Mouse (Mus musculus) heart, postnatal 14 days (tissue): ENCODE data around the gene Trf. TPM values are rescaled to one million over a fixed set of nuclear protein-coding genes. Genes with fewer than 3 reads are reported as not detected.

ENCODE experiments used
- DNase-seq, 2 experiments: peaks; one replicate each; pipeline ENCODE4 v3.0.0; 2021 to 2022
- intact Hi-C: fragments of 180-260 bp; cut with DNase I; formaldehyde crosslinking; loops from one replicate; pipeline ENCODE4 v1.15.1; 2025
- long read RNA-seq, 2 experiments: library from polyadenylated mRNA; stranded (forward); transcript quantifications; one replicate each; pipeline ENCODE4 v2.0.0; 2021
- total RNA-seq, 2 experiments: library from RNA; stranded (reverse); gene quantifications; 2 replicates each; pipeline ENCODE4 v1.2.3; 2021

Trf gene
- total RNA-seq, result 10 to 100 TPM; 44.6 to 49.3 TPM
- long read RNA-seq, experiment 1, transcript Trf-201 (17 exons, 2,571 nt), result major isoform, 117 of 121 reads
- long read RNA-seq, experiment 1, partial matches to known transcripts, result 2 of 121 reads
- long read RNA-seq, experiment 1, other reads (novel, unspliced or antisense), result 2 of 121 reads
- long read RNA-seq, experiment 2, transcript Trf-201 (17 exons, 2,571 nt), result major isoform, 114 of 121 reads
- long read RNA-seq, experiment 2, partial matches to known transcripts, result 2 of 121 reads
- long read RNA-seq, experiment 2, other reads (novel, unspliced or antisense), result 5 of 121 reads

DNA sequence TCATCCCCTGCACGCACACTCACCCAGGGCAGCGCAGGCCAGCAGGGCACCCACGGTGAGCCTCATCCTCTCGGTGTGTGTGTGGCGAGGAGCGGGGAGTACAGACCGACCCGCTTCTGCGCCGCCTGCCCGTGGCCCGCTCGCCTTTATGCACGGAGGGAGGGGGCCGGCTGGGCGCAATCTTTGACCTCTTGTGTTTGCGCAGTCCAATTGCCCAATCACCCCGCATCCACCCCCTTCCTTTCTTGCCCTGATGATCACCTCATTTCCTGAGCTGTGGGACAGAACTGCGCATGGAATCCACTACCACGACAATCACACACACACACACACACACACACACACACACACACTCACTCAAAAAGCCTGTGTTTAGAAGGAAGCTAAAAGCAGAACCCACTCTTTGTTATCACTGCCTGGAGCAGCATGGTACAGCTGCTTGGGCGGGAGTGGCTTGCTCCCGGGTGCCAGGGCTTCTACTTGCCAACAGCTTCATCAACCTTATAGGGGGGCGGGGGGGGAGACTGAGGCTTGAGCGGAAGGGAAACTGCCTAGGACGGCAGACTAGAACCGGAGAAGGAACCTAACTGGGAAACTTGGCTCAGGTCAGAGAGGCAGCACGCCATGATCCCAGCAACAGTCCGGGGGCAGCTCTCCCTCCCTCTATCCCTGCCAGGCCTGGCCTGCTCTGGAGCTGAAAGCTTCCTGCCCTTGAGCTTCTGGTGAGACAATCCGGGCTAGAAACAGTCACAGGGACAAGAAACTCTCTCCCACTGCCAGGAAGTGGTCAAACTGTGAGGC is at the start of gene Trf, which contains the start of gene Gm20425:
TSS of gene Trf (minus strand) at position 294 of the 801 bp plus-strand sequence.
TSS of gene Gm20425 (minus strand) at position 157 of the 801 bp plus-strand sequence.
- intact Hi-C loops, result no loop called here
- peak; percentile 49 to 53 for DNase-seq

DNA sequence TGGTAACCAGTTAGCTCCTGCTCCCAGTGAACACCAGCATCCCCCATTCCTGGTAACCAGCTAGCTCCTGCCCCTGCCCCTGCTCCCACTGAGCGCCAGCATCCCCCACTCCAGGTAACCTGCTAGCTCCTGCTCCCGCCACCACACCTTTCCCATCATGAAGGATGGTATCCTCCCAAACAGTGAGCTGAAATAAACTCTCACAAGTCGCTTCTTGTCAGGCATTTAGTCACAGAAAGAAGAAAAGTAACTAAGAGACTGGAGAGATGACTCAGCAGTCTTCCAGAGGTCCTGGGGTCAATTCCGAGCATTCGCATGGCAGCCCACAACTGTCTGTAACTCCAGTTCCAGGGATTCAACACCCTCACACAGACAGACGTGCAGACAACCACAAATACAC is 46.6 kb upstream of the Trf start:
- intact Hi-C loops, result no loop called here
- DNase-seq, result no peak

DNA sequence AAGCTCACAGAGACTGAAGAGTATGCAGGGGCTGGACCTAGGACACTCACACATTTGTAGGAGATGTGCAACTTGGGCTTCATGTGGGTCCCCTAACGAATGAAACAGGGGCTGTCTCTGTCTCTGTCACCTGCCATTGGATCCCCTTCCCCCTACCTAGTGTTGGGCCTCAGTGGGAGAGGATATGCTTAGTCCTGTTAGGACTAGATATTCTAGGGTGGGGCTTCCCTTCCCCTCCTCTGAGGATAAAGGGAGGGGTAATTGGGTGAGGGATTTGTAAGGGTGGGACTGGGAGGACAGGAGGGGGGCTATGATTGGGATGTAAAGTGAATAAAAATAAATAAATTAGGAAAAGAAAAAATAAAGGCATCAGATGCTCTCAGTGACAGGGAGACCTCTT is 45.4 kb upstream of the Trf start:
- intact Hi-C loops, result no loop called here

DNA sequence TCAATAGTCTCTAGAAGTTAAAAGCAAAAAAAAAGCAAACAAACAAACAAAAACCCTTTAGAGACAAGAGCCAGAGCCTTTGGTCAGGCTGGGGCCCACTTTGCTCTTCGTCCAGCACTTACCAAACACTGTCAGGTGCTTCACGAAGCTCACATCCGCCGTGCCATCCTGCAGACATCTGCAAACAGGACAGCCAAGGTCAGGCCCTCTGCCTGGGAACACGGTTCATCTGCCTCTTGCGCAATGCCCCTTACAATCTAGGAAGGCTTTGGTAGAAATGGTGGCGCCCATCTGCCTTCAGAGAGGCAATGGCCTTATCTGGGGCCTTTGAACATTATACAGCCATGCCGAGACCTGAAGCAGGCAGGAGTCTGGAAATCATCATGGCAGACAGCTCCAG is 44.6 kb upstream of the Trf start:
- no peak for DNase-seq
- intact Hi-C loops, result no loop called here

More for the DNA sequence above, 45.4 kb upstream of the Trf start:
- DNase-seq, result no peak

DNA sequence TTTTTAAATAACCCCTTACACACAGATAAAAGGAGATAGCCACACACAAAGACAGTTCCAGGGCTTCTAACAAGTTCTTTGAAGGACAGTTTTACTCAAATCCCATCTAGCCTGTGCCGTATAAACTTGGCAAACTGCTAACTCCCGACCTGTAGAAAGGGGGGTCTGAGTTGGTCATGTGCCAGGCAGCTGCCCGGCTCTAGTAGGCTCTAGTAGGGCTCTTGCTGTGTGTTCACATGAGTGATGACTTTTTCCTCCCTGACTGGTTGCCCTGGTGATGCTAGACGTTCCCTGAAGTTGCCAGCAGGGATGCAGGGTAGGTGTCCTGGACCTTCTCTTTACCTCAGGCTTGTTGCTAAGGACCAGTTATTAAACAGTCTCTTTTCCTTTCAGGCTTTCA is 40.9 kb upstream of the Trf start:
- no peak for DNase-seq
- intact Hi-C loops, result no loop called here

DNA sequence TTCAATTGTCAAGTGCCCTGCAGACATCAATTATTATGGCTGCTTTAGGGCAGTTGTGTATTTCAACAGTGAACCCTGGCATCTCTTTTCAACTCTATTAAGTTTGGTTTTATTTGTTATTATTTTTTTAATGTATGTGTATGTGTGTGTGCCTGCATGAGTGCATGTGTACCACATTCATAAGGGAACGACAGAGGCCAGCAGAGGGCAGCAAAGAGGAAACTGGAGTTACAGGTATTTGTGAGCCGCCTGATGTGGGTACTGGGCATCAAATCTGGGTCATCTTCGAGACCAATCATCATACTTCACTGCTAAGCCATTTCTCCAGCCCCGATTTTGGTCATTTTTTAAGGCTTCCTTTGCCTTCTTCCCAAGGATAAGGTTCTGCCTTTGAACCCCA is 35.5 kb upstream of the Trf start:
- intact Hi-C loops, result no loop called here
- DNase-seq, result no peak

DNA sequence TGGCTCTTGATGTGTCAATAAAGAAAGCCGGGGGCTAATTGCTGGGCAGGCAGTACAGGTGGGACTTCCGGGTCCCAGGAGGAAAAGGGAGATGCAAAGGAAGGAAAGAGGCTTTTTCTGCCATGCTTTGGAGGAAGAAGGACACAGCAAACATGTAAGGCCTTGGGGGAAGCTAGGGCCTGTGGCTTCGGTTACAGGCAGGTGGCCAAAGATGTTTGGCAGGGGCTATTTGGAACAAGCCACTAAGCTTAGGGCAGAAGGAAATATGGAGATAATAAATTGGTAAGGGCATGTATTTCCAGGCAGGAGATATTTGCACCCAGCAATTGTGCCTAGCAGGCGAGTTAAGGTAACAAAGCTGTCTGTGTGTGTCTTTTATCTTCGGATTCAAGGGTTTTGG is 22.7 kb upstream of the Trf start:
- intact Hi-C loops, result no loop called here
- DNase-seq, result peak; percentile 18 to 49

DNA sequence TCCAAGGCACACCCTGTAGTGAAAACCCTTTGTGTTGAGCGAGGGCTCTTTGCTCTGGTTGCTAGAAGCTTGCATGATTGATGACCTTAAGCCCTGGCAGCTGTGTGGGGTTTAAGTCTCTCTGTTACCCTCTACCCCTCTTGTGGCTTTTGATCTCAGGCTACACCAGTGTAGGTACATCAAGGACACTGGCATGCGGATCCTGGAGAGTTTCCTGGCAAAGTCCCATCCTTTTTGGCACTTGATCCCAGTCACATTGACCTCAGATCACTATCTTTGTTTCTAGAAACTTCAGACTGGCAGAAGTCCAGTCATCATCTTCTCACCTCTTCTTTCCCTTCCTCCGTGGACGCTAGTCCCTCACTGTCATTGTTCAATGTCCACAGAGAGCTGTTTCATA is 18.4 kb upstream of the Trf start:
- DNase-seq, result no peak
- intact Hi-C loops, result no loop called here

DNA sequence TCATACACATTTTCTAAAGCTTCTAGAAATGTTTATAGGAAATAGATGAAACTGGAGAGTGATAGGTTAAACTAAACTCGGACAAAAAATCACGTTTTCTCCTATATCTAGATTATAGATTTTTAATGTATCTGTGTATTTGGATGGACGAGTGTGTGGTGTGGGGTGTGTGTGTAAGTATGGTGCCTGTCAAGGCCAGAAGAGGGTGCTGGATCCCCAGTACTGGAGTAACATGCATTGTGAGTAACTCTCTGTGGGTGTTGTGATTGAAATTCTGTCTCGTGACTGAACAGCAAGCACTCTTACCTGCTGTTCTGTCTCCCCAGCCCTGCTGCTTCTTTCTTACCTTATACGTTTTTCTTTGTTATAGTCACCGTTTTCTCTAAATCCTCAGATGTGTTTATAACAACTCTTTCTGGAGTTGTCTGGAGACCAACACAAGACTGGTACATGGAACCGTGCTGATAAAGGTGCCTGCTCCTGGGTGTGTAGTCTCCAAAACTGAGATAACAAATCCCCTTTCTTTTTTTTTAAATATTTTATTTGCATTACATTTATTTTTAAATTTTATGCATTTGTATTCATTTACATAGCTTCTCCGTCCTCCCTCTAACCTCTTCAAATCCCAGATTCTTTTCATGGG is 16.4 kb upstream of the Trf start:
- intact Hi-C loops, result no loop called here
- no peak for DNase-seq

DNA sequence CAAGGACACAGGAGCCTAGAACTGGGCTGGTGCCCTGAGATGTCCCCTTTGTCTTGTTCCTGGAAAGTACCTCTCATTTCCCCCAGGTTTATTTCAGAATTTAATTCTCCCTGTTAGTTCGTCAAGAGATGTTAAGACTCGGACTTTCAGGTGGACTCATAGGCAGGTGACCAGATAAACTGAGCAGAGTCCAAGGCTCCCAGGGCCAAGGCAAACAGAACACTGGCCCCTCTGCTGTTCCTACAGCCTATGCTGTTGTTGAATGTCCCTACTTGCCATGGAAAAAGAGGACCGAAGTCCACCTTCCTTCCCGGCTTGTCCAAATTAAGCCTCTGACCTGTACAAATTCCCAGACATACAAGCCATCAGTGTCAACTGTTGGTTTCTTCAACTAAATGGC is 13.4 kb upstream of the Trf start:
- intact Hi-C loops, result no loop called here

DNA sequence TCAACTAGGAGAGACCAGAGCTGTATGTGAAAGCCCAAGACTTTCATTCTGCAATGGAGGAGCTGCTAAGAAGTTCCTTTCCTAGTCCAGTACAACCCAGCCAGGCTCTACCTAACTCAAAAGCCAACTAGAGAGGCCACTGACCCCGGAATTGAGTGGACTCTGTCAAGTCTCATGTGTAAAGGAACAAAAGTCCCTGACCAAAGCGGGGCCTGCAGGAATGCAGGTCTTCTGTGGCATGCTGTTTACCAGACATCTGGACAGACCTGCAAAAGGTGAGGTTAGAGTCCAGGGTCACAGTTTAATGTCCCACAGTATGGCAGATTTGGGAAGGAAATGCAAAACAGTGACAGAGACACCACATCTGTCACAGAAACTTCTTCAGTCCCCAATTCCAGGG is 11.0 kb upstream of the Trf start:
- no peak for DNase-seq
- intact Hi-C loops, result no loop called here

More for the DNA sequence above, 13.4 kb upstream of the Trf start:
- DNase-seq, result no peak

DNA sequence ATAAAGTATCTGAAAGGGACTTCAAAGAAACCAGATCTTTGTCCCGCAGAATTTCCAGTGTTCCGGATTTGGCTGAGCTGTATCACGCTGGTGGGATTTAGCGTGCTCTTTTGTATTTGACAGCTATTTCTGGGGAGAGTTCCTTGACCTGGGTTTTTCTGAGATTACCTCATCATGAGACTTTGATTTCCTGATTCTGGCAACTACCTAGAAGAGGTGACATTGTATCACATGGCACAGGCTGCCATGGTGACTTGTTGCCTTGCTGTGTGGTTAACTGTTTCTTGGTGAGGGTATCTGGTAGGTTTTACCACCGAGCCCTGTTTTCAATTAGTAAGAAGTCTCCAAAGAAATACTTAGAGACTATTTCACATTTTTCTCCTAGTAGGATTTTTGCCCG is 9.2 kb upstream of the Trf start:
- intact Hi-C loops, result no loop called here
- no peak for DNase-seq

DNA sequence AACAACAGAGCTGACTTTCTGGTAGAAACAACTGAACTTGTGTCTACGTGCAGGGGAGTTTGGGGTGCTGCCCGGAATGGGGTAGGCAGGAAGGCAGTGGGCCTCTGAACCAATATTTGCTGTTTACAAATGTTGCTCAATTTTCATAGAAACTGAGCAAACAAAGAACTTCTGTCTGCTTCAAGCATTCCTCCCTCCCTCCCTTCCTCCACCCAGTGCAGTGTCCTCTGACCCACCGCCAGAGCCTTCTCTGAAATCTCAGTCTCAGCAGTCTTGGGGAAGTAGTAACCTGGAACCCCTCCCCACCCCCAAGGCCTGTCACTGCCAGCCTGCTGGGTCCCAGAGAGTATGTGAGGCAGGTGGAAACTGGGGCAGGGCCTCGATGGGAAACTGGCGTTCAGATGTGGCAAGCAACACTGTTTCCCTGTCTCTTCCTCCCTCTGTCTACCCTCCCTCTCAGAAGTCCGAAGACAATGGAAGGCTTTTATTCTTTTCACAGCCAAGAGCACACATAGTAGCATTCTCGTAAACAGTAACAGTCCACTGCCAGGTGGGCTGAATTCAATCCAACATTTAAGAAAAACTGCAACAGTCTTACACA is 4.4 kb upstream of the Trf start:
- intact Hi-C loops, result no loop called here
- DNase-seq, result no peak

DNA sequence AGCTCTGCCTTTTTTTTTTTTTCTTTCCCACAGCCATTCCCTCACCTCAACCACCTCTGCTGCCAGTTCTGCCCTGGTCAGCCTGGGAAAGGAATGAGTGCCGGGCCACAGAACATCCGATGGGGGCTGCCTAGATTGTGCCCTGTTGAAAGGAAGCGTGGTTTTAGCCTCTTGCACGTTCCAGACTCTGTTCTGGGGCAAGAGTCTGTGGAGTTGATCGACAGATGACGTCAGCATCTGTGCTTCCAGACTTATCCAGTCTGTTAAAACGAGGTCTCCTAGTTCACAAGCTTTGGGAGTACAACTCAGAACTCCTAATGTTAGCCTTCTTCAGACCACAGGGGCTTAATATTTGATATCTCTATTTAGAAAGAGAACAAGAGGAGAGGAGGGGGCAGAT is 3.8 kb upstream of the Trf start:
- DNase-seq, result no peak
- intact Hi-C loops, result no loop called here

DNA sequence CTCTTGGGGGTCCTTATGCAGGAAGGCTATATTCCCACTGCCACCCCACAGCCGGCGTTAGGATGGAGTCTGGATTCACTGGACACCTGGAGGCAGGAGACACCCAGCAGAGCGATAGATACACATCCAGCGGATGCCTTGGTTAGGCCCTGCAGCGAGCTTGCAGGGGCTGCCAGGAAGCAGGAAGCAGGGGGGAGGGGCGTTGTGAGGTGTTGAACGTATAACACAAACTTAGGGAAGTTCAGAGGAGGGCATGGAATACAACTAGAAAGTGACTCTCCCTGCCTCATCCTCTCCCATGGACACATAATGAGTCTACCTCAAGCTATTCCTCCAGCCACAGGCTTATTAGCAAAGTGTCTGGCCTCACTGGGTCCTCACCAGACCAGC is 2.8 kb upstream of the Trf start:
- intact Hi-C loops, result no loop called here
- no peak for DNase-seq

DNA sequence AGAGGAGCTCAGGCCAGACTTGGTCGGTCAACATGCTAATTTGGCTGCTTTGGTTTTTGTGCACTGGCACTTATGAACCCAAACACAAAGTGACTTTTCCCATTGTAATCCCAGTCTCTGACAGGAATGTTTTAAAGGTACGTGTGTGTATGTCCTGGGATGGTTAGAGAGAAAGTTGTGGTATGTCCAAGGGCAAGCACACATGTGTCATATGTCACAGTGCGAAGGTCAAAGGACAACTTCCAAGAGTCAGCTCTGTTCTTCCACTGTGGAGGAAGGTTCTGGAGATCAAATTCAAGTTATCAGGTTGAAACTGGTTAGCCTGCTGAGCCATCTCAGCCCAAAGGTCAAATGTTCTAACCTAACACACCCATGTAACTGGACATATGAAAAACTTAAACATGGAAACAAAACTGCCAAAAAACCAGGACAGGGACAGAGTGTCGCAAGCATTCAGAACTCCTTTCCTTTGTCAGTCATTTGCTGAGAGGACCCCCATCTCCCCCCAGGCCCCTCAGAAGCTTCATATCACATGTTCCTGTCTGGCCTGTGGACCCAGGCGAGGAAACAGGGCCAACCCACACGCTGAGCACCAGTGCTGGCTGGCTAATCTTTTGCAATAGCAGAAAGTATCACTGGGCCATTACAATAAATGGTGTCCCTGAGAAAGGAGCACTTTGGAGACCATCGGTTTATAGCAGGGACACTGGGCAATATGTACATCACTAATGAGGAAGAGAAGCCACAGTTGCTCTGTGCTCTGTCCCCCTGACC is 2.2 kb upstream of the Trf start:
- intact Hi-C loops, result no loop called here
- no peak for DNase-seq

DNA sequence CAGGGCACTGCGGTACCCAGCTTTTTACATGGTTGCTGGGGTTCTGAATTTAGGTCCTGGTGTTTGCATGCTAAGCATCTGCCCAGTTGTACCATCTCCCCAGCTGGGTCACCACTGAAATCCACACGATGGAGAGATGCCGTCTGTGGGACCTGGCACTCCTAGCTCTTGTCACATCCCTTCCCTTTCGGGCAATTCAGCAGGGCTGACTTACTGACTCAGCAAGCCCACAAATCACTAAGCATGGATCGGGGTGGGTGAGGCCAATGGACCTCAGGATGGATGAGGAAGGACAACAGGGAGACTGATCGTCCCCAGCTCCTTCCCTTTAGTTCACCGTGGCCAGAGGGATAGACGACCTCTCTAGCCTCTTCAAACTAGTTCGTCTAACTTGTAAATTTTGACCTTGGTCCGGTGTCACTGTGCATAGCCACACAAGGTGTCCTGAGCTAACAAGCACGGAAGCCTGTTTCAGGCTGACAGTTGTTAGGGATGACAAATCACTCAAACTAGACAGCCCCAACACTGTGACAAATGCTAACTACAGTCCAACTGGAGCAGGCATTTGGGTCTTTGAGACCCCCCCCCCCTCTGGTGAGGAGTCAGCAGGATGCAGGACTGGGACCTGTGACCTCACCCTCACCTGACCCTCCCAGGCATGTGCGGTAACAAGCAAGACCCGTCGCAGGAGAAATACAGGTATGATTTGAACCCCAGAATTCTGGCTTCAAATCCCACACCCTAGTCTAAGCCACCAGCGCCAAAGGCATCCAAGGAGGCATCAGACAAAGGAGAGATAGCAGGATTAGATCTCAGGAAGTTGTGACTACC is 992 bp downstream of the Trf start:
- no peak for DNase-seq
- intact Hi-C loops, result loop anchor here (5.0 kb wide), 1 partner anchor 73 kb away; no protein-coding TSS in a partner anchor

DNA sequence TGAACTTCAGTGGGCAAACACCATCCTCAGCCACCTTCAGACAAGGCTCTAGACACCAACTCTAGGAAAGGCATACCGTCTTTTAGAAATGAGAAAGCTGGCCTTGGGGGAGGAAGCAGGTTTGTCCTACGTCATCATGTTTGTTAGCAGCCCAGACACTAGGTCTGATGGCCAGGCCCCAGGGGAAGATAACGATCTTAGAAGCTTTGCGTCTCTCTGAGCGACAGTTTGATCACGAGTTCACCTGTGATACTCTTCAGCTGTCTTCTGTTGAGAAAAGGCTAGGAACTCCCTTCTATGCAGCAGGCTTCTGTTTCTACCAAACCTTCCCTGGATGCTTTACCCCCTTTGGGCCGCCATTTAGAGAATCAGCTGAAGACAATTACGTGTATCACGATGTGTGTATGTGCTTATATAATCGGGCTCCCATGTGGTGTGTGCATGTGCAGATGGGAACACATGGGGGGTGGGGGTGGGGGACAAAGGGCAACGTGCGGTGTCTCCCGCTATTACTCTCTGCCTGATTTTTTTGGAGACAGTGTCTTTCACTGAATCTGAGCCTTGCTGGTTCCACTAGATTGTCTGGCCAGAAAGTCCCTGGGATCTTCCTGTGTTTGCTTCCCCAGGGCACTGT is 1.8 kb downstream of the Trf start:
- intact Hi-C loops, result loop anchor here (5.0 kb wide), 1 partner anchor 74 kb away; no protein-coding TSS in a partner anchor
- no peak for DNase-seq

DNA sequence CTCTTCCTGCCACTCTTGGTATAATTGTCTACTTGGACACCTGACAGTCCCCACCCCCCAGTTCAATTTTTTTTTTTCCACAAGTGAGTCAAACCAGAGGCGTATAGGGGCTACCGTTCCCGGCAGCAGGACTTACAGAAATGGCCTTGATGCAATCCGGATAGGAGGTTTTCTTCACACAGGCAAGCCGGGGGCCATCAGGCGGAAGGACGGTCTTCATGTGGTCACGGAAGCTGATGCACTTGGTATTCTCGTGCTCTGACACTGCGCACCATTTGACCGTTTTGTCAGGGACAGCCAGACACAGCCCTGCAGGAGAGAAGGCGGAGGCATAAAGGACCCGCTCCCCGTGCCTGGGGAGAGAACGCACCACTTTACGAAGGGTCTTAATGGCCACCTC is 2.5 kb downstream of the Trf start:
- intact Hi-C loops, result loop anchor here (5.0 kb wide), 1 partner anchor 75 kb away; no protein-coding TSS in a partner anchor
- DNase-seq, result no peak
